Mouse (Mus musculus) midbrain, embryonic 10.5 days (tissue): ENCODE results near the gene Aldh3b1. TPM values are rescaled to one million over a fixed set of nuclear protein-coding genes. Genes with fewer than 3 reads are reported as not detected.
"Not testable (repeated sequence)": the region's sequence is repeated elsewhere in the genome, so short reads cannot be mapped to it uniquely, and the experiment has no call there.

Experiments used
- DNase-seq: peaks from one replicate; pipeline ENCODE4 v3.0.0-alpha.2; 2017; ENCODE audit warnings: low spot score
- H3K27ac ChIP-seq: fragments of 300-500 bp; sonication (generic); replicated peaks from 2 replicates; pipeline ENCODE4 v1.5.1; 2016; ENCODE audit warnings: mild to moderate bottlenecking
- H3K27me3 ChIP-seq: fragments of 300-500 bp; sonication (generic); 2 replicates; pipeline ENCODE4 v1.6.1; 2016; ENCODE audit warnings: low read depth, mild to moderate bottlenecking; ENCODE audit not compliant: poor library complexity, severe bottlenecking
- H3K36me3 ChIP-seq: fragments of 300-500 bp; sonication (generic); 2 replicates; pipeline ENCODE4 v1.6.1; 2016; ENCODE audit warnings: mild to moderate bottlenecking, moderate library complexity
- H3K4me1 ChIP-seq: fragments of 300-500 bp; sonication (generic); 2 replicates; pipeline ENCODE4 v1.6.1; 2016
- H3K4me3 ChIP-seq: fragments of 300-500 bp; sonication (generic); 2 replicates; pipeline ENCODE4 v1.5.1; 2016; ENCODE audit warnings: mild to moderate bottlenecking, moderate library complexity
- H3K9me3 ChIP-seq: fragments of 300-500 bp; sonication (generic); replicated peaks from 2 replicates; pipeline ENCODE4 v1.6.1; 2016; ENCODE audit warnings: mild to moderate bottlenecking
- WGBS: fragments of 180-500 bp; shearing (Covaris S2); methylation state at CpG from one replicate; pipeline ENCODE4 v1.1.7; 2016; 5-methylcytosine and 5-hydroxymethylcytosine counted together
- polyA plus RNA-seq: library from polyadenylated mRNA; unstranded; fragments of >200 nt; fragmentation: Nextera tagmentation; extraction: Ambion mirVana; gene quantifications from 2 replicates; pipeline ENCODE4 v1.2.1, GENCODE M21; 2016

Gene Aldh3b1
- polyA plus RNA-seq, 1 experiment from 2014 or later, result 0.73 TPM

- H3K4me1 ChIP-seq, H3K4me3 ChIP-seq, H3K27me3 ChIP-seq, H3K36me3 ChIP-seq, H3K27ac ChIP-seq, DNase-seq, H3K9me3 ChIP-seq: not testable (repeated sequence)
- WGBS, result 86% methylated on average over 5 of the region's 5 CpGs
Observed at GRCm38 (mm10) chr19:3957296-3958036, 27.9 kb upstream of the Aldh3b1 start.

GRCm38 (mm10) chr19:3955804-3956203, 26.2 kb upstream of the Aldh3b1 start:
- no peaks in the 10 kb centered on the region for H3K27me3 ChIP-seq
- no peaks in the 10 kb centered on the region for H3K36me3 ChIP-seq
- H3K27ac ChIP-seq, result no peak overlapping the region
- no peak overlapping the region for H3K4me3 ChIP-seq
- H3K4me1 ChIP-seq, result no peaks in the 10 kb centered on the region
- no peaks in the 10 kb centered on the region for H3K9me3 ChIP-seq
- 68% methylated on average over 4 of the region's 4 CpGs for WGBS
- DNase-seq, result no peak

GRCm38 (mm10) chr19:3955033-3955432, 25.4 kb upstream of the Aldh3b1 start:
- WGBS, result 84% methylated on average over 3 of the region's 3 CpGs
- Histone ChIP-seq H3K36me3 (no peaks in the 10 kb centered on the region), H3K27ac (no peak overlapping the region), H3K9me3 (no peaks in the 10 kb centered on the region), H3K4me3 (no peak overlapping the region), H3K4me1 (no peaks in the 10 kb centered on the region), H3K27me3 (no peaks in the 10 kb centered on the region)
- DNase-seq, result no peak

- Histone ChIP-seq H3K36me3 (no peaks in the 10 kb centered on the region), H3K9me3 (no peaks in the 10 kb centered on the region), H3K4me3 (no peak overlapping the region), H3K27ac (no peak overlapping the region), H3K27me3 (no peaks in the 10 kb centered on the region), H3K4me1 (0 out of 2 replicates have a peak, but pooled peaks cover 3% of the 10 kb centered on the region)
- WGBS, result 68% methylated on average over 1 of the region's 1 CpGs
- DNase-seq, result no peak
Observed at GRCm38 (mm10) chr19:3952099-3952498, 22.5 kb upstream of the Aldh3b1 start.

- Histone ChIP-seq H3K4me1 (0 out of 2 replicates have a peak, but pooled peaks cover 3% of the 10 kb centered on the region), H3K9me3 (no peaks in the 10 kb centered on the region), H3K4me3 (no peak overlapping the region), H3K27ac (no peak overlapping the region), H3K27me3 (no peaks in the 10 kb centered on the region), H3K36me3 (no peaks in the 10 kb centered on the region)
- DNase-seq, result no peak
Observed at GRCm38 (mm10) chr19:3951461-3951860, 21.9 kb upstream of the Aldh3b1 start.

GRCm38 (mm10) chr19:3950331-3950730, 20.7 kb upstream of the Aldh3b1 start:
- 77% methylated on average over 3 of the region's 3 CpGs for WGBS
- no peak for DNase-seq
- H3K27me3 ChIP-seq, result no peaks in the 10 kb centered on the region

GRCm38 (mm10) chr19:3948546-3948945, 18.9 kb upstream of the Aldh3b1 start:
- WGBS, result 78% methylated on average over 14 of the region's 14 CpGs
- Histone ChIP-seq H3K4me1 (0 out of 2 replicates have a peak, but pooled peaks cover 3% of the 10 kb centered on the region), H3K27ac (no peak overlapping the region), H3K9me3 (no peaks in the 10 kb centered on the region), H3K36me3 (no peaks in the 10 kb centered on the region), H3K27me3 (no peaks in the 10 kb centered on the region), H3K4me3 (no peak overlapping the region)
- DNase-seq, result no peak

More at GRCm38 (mm10) chr19:3950331-3950730, 20.7 kb upstream of the Aldh3b1 start:
- H3K36me3 ChIP-seq, result no peaks in the 10 kb centered on the region
- no peak overlapping the region for H3K4me3 ChIP-seq
- H3K9me3 ChIP-seq, result no peaks in the 10 kb centered on the region
- no peak overlapping the region for H3K27ac ChIP-seq
- H3K4me1 ChIP-seq, result 0 out of 2 replicates have a peak, but pooled peaks cover 3% of the 10 kb centered on the region

GRCm38 (mm10) chr19:3947813-3948212, 18.2 kb upstream of the Aldh3b1 start:
- no peak overlapping the region for H3K27ac ChIP-seq
- H3K9me3 ChIP-seq, result no peaks in the 10 kb centered on the region
- no peak for DNase-seq
- H3K36me3 ChIP-seq, result no peaks in the 10 kb centered on the region
- peaks cover 7% of the 10 kb centered on the region; the same call in 1 of the 2 replicates for H3K27me3 ChIP-seq
- 83% methylated on average over 3 of the region's 3 CpGs for WGBS
- peaks cover 6% of the 10 kb centered on the region; the same call in 1 of the 2 replicates for H3K4me1 ChIP-seq
- no peak overlapping the region for H3K4me3 ChIP-seq

GRCm38 (mm10) chr19:3946715-3947114, 17.1 kb upstream of the Aldh3b1 start:
- Histone ChIP-seq H3K4me1 (peaks cover 6% of the 10 kb centered on the region; the same call in 1 of the 2 replicates), H3K27ac (no peak overlapping the region), H3K27me3 (peaks cover 18% of the 10 kb centered on the region; the same call in 1 of the 2 replicates), H3K9me3 (no peaks in the 10 kb centered on the region), H3K36me3 (no peaks in the 10 kb centered on the region), H3K4me3 (no peak overlapping the region)
- DNase-seq, result peak; percentile 61
- WGBS, result 20% methylated on average over 2 of the region's 2 CpGs

- H3K36me3 ChIP-seq, result no peaks in the 10 kb centered on the region
- H3K9me3 ChIP-seq, result no peaks in the 10 kb centered on the region
- DNase-seq, result no peak
- H3K4me3 ChIP-seq, result no peak overlapping the region
- peaks cover 18% of the 10 kb centered on the region; the same call in 1 of the 2 replicates for H3K27me3 ChIP-seq
- peaks cover 6% of the 10 kb centered on the region; the same call in 1 of the 2 replicates for H3K4me1 ChIP-seq
- no peak overlapping the region for H3K27ac ChIP-seq
- 38% methylated on average over 10 of the region's 10 CpGs for WGBS
Observed at GRCm38 (mm10) chr19:3945872-3946564, 16.4 kb upstream of the Aldh3b1 start.

GRCm38 (mm10) chr19:3942986-3943735, 13.6 kb upstream of the Aldh3b1 start:
- Histone ChIP-seq H3K36me3 (no peaks in the 10 kb centered on the region), H3K27me3 (peaks cover 18% of the 10 kb centered on the region; the same call in 1 of the 2 replicates), H3K9me3 (no peaks in the 10 kb centered on the region), H3K4me3 (peak overlapping the region; percentile 10; the same call in 1 of the 2 replicates), H3K4me1 (peaks cover 4% of the 10 kb centered on the region; the same call in 1 of the 2 replicates), H3K27ac (no peak overlapping the region)
- WGBS, result 24% methylated on average over 27 of the region's 27 CpGs
- DNase-seq, result no peak

GRCm38 (mm10) chr19:3942315-3942714, 12.7 kb upstream of the Aldh3b1 start:
- no peak overlapping the region for H3K27ac ChIP-seq
- no peak for DNase-seq

More at GRCm38 (mm10) chr19:3942315-3942714, 12.7 kb upstream of the Aldh3b1 start:
- Histone ChIP-seq H3K9me3 (no peaks in the 10 kb centered on the region), H3K4me3 (no peak overlapping the region), H3K27me3 (peaks cover 18% of the 10 kb centered on the region; the same call in 1 of the 2 replicates), H3K4me1 (peaks cover 4% of the 10 kb centered on the region; the same call in 1 of the 2 replicates), H3K36me3 (no peaks in the 10 kb centered on the region)
- 85% methylated on average over 7 of the region's 7 CpGs for WGBS
